Mouse (Mus musculus) cerebral cortex, adult 2 months (tissue): Measurements from ENCODE around the gene Plppr3.

Experiments
- WGBS: fragments of 180-500 bp; shearing (Covaris S2); methylation state at CpG from one replicate; pipeline ENCODE4 v1.1.7; 2018; 5-methylcytosine and 5-hydroxymethylcytosine counted together

Gene Plppr3

DNA sequence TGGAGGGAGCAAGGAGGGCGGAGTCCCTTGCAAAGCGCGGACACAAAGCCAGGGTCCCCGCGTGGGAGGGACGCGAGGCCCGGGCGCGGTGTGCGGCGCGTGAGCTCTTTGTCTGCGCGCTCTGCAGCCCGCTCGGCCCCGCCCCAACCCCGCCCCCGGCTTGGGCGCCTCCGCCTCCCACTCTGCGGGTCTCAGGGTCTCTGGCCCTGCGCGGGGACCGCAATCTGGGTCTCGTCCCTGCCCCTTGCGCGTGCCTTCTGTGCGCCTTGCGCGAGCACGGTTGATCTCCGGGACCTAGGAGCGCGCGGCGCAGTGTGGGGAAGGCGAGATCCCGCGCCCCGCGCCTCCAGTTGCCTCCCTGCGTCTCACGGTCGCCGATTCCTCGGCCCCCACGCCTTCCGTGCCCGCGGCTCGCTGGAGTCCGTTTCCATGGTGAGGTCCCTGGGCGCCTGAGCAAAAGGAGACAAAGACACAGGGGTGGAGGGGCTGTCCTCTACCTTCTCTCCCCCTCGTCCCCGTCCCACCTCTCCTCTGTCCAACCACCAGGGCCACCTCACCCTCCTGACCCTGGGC, at the start of gene Plppr3, which contains the start of gene Prtn3:
Gene Plppr3 (minus strand): TSS at position 345 of the 573 bp plus-strand sequence.
Gene Prtn3 (plus strand): TSS at position 187 of the 573 bp plus-strand sequence.
- WGBS, result 1% methylated on average over 57 of the region's 57 CpGs

GRCm38 (mm10) chr10:79921572-79921971, 47.1 kb upstream of the Plppr3 start:
- WGBS, result 18% methylated on average over 34 of the region's 34 CpGs

DNA sequence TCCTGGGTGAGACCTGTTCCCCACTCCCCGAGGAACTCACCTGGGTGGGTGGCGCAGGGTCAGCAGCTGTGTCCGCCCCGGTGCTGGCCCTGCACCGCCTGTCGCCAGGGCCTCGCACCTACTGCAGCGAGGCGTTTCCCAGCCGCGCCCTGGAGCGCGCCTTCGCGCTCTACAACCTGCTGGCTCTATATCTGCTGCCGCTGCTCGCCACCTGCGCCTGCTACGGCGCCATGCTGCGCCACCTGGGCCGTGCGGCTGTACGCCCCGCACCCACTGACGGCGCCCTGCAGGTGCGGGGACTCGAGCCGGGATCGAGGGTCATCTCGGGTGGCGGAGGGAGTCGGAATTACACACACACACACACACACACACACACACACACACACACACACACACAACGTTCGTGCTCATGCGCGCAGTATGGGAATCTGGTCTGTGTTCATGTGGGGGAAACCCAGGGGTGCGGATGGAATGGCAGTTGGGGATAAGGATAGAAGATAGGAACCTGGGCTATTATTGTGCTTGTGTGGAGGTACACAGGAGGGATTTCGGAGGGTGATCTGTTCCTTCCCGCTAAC, 46.6 kb upstream of the Plppr3 start, which contains the start of gene R3hdm4:
Gene R3hdm4 (minus strand): TSS at position 251 of the 578 bp plus-strand sequence.
- 8% methylated on average over 41 of the region's 41 CpGs for WGBS

DNA sequence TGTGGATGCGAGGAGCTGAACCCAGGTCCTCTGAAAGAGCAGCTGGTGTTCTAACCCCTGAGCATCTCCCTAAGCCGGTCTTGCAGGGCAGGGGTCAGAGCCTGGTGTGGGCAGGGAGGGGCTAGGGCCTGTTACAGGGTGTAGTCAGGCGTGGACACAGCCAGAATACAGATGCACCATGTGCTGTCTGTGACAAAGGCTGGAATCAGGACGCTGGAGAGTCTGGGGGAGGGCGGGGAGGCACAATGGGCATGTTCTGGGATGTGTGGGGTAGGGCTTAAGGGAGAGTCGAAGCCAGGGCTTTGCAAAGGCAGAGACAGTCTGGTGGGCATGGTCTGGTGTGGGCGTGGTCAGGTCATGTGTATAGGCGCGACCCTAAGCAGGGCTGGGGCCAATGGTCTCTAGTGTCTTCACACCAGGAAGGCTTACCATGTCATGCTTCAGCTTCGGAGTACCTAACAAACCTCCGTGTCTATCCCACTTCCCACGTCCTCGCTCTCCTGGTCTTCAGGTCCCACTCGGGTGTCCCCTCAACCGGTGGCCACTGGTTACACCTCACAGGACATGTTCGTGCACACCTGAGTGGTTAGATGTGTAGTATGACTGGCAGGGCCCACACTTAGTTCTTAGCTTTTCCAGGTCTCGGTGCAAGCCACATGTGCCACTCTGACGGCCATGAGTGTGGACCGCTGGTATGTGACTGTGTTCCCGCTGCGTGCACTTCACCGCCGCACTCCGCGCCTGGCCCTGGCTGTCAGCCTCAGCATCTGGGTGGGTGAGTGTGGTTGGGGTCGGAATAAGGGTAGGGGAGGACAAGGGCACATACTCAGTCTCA, 45.8 kb upstream of the Plppr3 start:
- WGBS, result 29% methylated on average over 26 of the region's 26 CpGs

DNA sequence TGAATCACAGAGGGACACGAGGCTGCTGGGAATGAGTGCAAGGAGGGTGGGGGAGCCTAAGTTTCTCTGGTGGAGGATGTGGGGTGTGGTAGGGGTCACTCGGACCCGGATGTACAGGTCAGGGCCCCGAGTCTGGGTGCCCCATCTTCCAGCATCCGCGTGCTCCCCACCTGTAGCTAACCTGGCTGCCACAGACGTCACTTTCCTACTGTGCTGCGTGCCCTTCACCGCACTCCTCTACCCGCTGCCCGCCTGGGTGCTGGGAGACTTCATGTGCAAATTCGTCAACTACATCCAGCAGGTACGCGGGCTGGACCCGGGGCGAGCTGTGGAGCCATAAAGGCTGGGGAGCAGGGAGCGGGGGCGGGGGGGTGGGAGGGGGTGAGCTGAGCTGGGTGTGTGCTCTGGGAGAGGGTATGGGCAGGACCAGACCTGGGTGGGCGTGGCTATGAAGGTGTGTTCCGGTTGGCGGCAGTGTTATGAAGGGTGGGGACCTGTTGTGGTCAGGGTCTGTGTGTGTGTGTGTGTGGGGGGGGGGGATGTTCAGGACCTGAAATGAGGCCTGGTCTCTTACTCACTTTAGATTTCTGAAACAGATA, 44.9 kb upstream of the Plppr3 start:
- WGBS, result 16% methylated on average over 21 of the region's 21 CpGs

DNA sequence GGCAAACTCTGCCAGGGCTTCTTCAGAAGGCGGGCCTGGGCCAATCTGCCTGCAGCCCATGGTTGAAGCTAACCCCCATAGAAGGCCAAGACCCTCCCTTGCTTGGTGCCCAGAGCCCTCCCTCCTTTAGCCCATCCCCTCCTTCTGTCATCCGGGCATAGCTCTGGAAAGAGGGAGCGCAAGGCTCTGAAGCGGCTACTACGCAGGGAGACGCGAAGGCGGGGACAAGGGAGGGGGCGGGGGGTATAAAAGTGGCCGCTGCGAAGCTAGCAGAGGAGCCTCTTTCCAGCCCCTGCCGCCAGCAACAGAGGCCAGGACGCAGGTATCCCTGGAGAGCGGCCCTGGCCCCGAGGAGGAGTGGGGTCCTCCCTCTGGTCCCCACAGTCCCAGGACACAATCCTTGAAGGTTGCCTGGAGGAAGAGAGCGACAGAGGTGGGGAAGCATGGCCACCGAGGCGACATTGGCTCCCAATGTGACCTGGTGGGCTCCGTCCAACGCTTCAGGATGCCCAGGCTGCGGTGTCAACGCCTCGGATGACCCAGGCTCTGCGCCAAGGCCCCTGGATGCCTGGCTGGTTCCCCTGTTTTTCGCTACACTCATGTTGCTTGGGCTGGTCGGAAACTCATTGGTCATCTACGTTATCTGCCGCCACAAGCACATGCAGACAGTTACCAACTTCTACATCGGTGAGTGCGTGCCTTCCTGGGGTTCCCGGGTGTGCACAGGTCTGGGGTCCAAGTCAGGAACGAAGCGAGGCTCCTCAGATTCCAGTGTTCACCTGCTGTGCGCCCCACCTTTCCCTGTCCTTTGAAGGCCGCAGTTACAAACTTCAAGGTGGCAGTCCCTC, 44.0 kb upstream of the Plppr3 start:
- WGBS, result 21% methylated on average over 35 of the region's 35 CpGs

GRCm38 (mm10) chr10:79917532-79918100, 43.2 kb upstream of the Plppr3 start:
- 63% methylated on average over 5 of the region's 5 CpGs for WGBS

- WGBS, result 1% methylated on average over 42 of the region's 42 CpGs
Measured at GRCm38 (mm10) chr10:79916808-79917531, 42.5 kb upstream of the Plppr3 start, which contains the start of gene Kiss1r. Gene Kiss1r, plus strand, starts transcription at chr10:79916971.

DNA sequence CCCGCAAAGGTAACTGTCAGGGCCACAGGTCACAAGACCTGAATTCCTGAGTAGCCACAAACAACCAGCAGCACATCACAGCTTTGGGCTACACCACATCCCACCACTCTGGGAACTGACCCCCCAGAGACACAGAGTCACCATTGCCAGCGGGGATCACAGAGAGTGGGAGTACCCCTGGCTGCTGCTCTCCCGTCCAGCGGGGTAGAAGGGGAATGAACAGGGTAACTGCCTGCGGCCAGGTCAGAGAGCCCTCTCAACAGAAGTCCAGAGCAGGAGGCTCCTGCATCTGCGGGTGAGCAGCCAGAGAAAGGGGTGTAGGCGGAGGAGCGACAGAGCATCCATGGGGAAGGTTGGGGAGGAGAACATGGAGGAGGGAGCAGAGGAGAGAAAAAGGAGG, 41.6 kb upstream of the Plppr3 start:
- 5% methylated on average over 8 of the region's 8 CpGs for WGBS

- WGBS, result 46% methylated on average over 7 of the region's 7 CpGs
Measured at GRCm38 (mm10) chr10:79914948-79915596, 40.6 kb upstream of the Plppr3 start.

DNA sequence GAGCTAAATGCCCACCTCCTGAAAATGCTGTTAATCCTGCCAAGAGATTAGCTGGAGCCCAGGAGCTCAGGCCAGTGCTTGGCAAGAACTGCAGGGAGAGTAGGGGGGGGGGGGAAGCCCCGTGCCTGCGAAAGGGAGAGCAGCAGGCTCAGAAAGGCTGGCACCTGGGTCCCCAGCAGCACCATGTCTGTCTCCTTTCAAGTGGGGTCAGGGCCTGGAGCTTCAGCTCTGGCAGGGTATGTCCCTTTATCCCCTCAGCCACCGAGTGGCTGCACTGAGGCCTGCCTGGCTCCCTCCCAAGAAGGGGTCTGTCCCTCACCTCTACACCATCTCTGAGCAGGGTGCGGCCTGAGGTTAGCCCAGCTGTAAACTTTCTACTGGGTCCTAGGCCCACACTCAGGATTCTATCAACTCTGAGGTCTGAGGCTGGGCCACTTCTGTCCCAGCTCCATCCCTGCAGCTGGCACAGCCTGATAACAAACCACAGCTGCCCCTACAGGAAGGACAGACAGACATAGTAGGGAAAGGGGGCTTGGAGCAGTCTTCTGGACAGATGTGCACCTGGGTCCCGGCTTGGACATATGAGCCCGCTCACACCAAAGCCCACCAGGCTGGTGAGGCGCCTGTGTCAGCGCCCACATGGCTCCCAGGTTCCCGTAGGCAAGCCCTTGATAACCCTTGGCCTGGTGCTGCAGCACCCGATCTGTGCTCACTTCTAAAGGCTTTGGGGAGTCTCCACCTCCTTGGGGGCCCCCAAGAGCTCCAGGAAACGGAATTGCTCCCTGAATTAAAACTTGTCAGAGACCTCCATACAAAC, 39.9 kb upstream of the Plppr3 start:
- WGBS, result 64% methylated on average over 9 of the region's 11 CpGs

DNA sequence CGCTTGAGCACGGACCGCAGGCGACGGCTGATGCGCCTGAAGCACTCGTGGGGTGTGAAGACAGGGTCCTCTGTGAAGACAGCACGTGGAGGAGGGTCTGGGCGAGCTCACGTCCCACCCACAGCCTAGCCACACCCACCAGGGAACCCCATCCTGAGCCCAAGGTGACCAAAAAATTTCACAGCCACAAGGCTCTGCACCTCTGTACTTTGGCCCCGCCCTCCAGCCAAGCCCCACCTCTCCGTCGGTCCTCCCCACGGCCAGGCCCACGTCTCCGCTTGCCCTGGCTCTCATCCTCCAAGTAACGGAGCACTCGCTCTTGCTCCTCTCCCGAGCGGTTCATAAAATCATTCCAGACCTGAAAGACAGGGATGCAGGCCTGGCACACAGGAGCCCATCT, 38.0 kb upstream of the Plppr3 start:
- whole genome bisulfite sequencing, result 76% methylated on average over 20 of the region's 20 CpGs

DNA sequence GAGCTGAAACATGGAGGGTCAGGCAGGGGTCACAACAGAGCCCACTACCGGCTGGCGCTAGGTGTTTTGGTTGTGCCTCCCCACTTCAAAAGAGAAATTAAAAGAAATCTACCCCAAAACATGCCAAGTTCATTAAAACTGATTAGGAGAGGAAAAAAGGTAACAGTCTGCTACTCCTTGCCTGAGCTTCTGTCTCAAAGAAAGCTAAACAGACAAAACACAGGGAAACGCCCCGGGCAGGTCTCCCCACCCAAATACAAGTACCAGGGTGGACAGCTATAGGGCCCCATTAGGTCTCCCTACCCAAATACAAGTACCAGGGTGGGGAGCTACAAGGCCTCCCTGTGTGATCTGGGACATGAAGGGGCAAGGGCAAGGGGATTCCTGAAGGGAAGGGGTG, 36.1 kb upstream of the Plppr3 start, which contains the start of gene Gm26602:
Gene Gm26602 (plus strand): TSS at position 301 of the 400 bp plus-strand sequence.
- 92% methylated on average over 4 of the region's 4 CpGs for WGBS

GRCm38 (mm10) chr10:79909092-79909922, 34.9 kb upstream of the Plppr3 start:
- 16% methylated on average over 14 of the region's 14 CpGs for WGBS

- WGBS, result 1% methylated on average over 52 of the region's 52 CpGs
Measured at GRCm38 (mm10) chr10:79908167-79909091, 34.0 kb upstream of the Plppr3 start, which contains the start of gene Med16. Gene Med16, minus strand, starts transcription at chr10:79908923.

- WGBS, result 94% methylated on average over 10 of the region's 10 CpGs
Measured at GRCm38 (mm10) chr10:79907415-79907814, 33.0 kb upstream of the Plppr3 start.

GRCm38 (mm10) chr10:79906712-79907111, 32.3 kb upstream of the Plppr3 start:
- WGBS, result 94% methylated on average over 9 of the region's 9 CpGs
